Mouse (Mus musculus) frontal cortex, adult (tissue): ENCODE measurements around the gene Glyat.

Source experiments
- ATAC-seq: cut with Nextera tagmentation; 2 replicates; pipeline ENCODE4 v1.9.2; 2017; ENCODE audit warnings: mild to moderate bottlenecking, moderate library complexity, mixed read lengths; ENCODE audit not compliant: low TSS enrichment

The Glyat gene

DNA sequence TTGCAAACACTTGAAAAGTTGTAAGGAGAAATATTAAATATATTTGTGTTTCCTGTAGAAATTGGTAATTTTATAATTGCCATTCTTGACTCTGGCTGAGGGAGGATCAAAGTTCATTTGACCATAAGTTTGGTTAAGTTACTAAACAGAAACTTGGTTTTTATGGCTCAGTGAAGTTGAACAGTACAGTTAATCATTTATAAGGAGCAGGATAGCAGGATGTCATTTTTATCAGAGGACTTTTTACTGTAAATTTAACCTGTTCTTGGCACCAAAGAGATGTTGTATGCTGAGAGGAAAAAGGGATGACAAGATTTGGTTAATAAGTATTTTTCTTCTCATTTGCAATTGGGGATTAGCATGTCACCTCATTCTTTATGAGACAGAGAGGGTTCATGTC, 51.5 kb downstream of the Glyat start:
- no peak for ATAC-seq

DNA sequence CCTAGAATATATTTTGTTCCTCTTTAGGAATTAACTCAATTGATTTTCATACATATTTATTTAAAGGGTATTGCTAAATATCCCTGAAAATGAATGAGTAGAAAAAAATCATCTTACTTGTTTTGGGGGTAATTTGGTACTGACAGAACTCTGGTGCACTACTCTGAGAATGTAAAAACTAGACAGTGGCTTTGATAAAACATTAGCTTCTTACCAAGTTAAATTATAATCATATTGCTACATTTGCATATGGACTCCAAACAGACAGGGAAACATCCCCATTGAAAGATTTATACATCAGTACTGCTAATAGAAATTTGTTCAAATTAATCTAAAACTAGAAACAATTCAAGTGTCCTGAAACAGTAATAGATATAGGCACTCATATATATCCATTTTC, 52.1 kb downstream of the Glyat start:
- ATAC-seq = no peak

- ATAC-seq = no peak
These were observed 62.5 kb downstream of the Glyat start, which contains the start of gene Keg1 for GRCm38 (mm10) chr19:12695590-12695989. TSS of gene Keg1 (plus strand) at chr19:12695786.

DNA sequence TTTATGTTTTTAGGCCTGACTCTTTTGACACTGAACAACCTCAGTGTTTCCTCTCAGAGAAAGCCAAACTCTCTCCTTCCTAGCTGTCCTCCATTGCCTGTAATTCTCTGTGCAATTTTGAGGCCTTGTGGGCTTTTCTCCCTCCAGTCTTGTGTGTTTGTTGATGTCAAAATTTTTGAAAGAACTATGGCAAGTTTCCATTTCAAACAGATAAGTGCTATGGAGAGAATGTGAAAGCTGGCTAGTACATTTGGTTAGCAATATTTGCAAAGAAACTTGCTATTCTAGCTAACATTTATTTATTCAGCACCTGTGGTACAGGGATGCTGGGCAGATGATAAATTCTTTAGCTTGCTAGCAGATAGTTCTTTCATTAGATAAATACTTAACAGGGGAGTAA, 63.1 kb downstream of the Glyat start:
- ATAC-seq = no peak
